Mouse (Mus musculus): ENCODE measurements around the gene Leng9. TPM values are rescaled to one million over a fixed set of nuclear protein-coding genes. Genes with fewer than 3 reads are reported as not detected.
A peak's percentile ranks its signal among the peaks of the same experiment; 100 is the strongest.

The Leng9 gene
- total RNA-seq (2014; rRNA removed; ENCODE audit: low replicate concordance) (0.27 and 3.1 TPM in 2 replicates), polyA plus RNA-seq (2015; fragmentation: Nextera tagmentation; extraction: Ambion mirVana) (3.6 and 3.8 TPM in 2 replicates)

DNA sequence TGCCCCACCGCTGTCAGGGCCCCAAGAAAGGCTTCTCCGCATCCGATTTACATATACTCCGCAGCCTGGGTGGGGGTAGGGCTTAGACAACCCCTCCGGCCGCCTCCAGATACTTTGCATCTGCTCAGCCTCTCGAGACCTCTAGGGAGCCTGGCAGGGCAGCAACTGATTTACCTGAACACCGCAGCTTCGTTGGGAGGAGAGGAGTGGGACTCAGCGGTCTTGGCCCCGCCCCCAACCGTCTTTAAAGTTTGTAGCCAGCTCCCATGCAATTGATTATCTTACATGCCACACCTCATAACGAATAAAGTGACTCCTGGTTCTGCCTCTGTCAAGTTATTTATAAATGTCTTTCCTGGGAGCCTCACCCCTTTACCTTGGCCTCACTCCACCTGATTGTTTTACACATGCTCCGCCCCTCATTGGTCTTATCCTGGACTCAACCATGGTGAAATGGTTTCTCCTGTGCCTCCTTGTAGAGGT is at the start of gene Leng9:
TSS of gene Leng9 (minus strand) at position 316 of the 483 bp plus-strand sequence.
- peak within 1 kb of the TSS; percentile 91 for H3K27ac ChIP-seq (ENCODE audit: low read depth)
- DNase-seq (ENCODE audit: low spot score) (peak; percentile 29), ATAC-seq (ENCODE audit: insufficient read depth, low read depth) (peak; percentile 14; the same call in 1 of the 2 replicates)
- 0 out of 2 replicates have a peak, but pooled peaks cover 7% of the 10 kb centered on the region for H3K27me3 ChIP-seq (ENCODE audit: control insufficient read depth, insufficient read depth, low read length)
- H3K9me3 ChIP-seq (replicated peaks; ENCODE audit: control insufficient read depth, low read length), result no peaks in the 10 kb centered on the region
- H3K9ac ChIP-seq (replicated peaks; ENCODE audit: low read depth, low read length), result peak within 1 kb of the TSS; percentile 72
- H3K36me3 ChIP-seq (replicated peaks; ENCODE audit: control insufficient read depth, insufficient read depth, low read length), result peaks cover 25% of the 10 kb centered on the region
- no peak for TF ChIP-seq EP300 (IDR thresholded peaks at IDR 0.05; ENCODE audit: low read depth)
- no peak for TF ChIP-seq CTCF (IDR thresholded peaks at IDR 0.05; ENCODE audit: low read depth)
- H3K4me1 ChIP-seq (ENCODE audit: control insufficient read depth, insufficient read depth), result peaks cover 21% of the 10 kb centered on the region
- 3% methylated on average over 14 of the region's 14 CpGs for WGBS
- peak within 1 kb of the TSS; percentile 64 for H3K4me3 ChIP-seq (ENCODE audit: low read depth, low read length)
- peak within 1 kb of the TSS; percentile 86 for H3K4me2 ChIP-seq (ENCODE audit: low read depth, low read length)

DNA sequence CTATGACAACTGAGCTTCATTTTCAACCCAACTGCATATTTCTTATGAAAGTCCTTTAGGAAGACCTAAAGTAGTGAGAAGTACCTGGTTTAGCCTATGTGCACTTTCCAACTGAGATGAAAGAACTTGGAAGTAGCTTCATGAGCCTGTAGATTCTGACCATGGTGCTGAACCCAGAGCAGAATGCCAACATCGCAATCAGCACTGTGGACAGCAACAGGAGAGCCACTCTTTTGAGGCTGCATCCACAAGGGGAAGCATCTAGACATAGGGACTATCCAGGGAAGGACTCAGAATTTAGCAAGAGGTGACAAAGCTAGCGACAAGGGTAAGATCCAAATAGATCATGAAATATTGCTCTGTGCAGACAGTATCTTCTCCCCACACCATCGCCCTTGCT is 28.3 kb upstream of the Leng9 start:
- Histone ChIP-seq H3K36me3 (replicated peaks; ENCODE audit: control insufficient read depth, insufficient read depth, low read length) (no peaks in the 10 kb centered on the region), H3K27ac (ENCODE audit: low read depth) (no peak overlapping the region), H3K4me3 (ENCODE audit: low read depth, low read length) (no peak overlapping the region), H3K4me1 (ENCODE audit: control insufficient read depth, insufficient read depth) (no peaks in the 10 kb centered on the region), H3K27me3 (ENCODE audit: control insufficient read depth, insufficient read depth, low read length) (no peaks in the 10 kb centered on the region), H3K4me2 (ENCODE audit: low read depth, low read length) (no peak overlapping the region), H3K9ac (replicated peaks; ENCODE audit: low read depth, low read length) (no peak overlapping the region), H3K9me3 (replicated peaks; ENCODE audit: control insufficient read depth, low read length) (no peaks in the 10 kb centered on the region)
- peak; percentile 24 for TF ChIP-seq CTCF (IDR thresholded peaks at IDR 0.05; ENCODE audit: low read depth)
- no peak for TF ChIP-seq EP300 (IDR thresholded peaks at IDR 0.05; ENCODE audit: low read depth)
- peak; percentile 53 for DNase-seq (ENCODE audit: low spot score)
- WGBS, result 27% methylated on average over 3 of the region's 3 CpGs
- no peak for ATAC-seq (ENCODE audit: insufficient read depth, low read depth)

DNA sequence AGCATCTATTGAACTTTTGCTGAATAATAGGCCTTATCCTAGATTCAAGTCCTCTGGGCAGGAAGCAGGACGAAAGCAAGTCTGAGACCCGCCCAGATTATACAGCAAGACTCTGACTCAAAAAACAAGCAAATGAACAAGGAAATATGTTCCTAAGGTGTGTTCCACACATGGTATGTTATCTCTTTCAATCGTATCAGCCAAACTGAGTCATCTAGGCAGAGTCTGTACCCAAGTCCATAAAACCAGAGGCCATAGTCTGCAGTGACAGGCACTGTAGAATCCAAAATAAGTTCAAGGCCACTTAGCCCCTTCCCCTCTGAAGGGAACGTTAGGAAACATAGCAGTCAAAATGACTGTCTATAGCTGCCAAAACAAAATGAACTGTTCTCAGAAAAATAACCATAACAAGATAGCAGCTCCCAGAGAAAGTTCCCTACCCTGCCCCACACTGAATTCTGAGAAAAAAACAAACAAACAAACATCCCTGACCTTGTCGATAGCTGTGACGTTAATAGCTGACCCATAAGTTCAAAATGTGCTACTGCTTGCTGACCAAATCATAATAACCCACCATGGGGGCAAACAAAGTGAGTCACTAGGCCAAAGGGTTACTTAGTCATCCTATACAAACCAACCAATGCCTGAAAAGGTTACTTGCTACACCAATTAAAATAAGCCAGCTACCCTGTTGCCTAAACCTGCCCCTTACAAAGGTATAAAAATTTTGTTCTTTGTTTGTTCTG is 20.2 kb upstream of the Leng9 start:
- H3K27me3 ChIP-seq (ENCODE audit: control insufficient read depth, insufficient read depth, low read length), result no peaks in the 10 kb centered on the region
- H3K9ac ChIP-seq (replicated peaks; ENCODE audit: low read depth, low read length), result no peak overlapping the region
- H3K27ac ChIP-seq (ENCODE audit: low read depth), result no peak overlapping the region
- H3K4me2 ChIP-seq (ENCODE audit: low read depth, low read length), result no peak overlapping the region
- ATAC-seq (ENCODE audit: insufficient read depth, low read depth) (no peak), DNase-seq (ENCODE audit: low spot score) (no peak)
- H3K36me3 ChIP-seq (replicated peaks; ENCODE audit: control insufficient read depth, insufficient read depth, low read length), result no peaks in the 10 kb centered on the region
- no peaks in the 10 kb centered on the region for H3K4me1 ChIP-seq (ENCODE audit: control insufficient read depth, insufficient read depth)
- no peak overlapping the region for H3K4me3 ChIP-seq (ENCODE audit: low read depth, low read length)
- TF ChIP-seq EP300 (IDR thresholded peaks at IDR 0.05; ENCODE audit: low read depth) (no peak), CTCF (IDR thresholded peaks at IDR 0.05; ENCODE audit: low read depth) (no peak)
- 68% methylated on average over 6 of the region's 6 CpGs for WGBS
- no peaks in the 10 kb centered on the region for H3K9me3 ChIP-seq (replicated peaks; ENCODE audit: control insufficient read depth, low read length)

DNA sequence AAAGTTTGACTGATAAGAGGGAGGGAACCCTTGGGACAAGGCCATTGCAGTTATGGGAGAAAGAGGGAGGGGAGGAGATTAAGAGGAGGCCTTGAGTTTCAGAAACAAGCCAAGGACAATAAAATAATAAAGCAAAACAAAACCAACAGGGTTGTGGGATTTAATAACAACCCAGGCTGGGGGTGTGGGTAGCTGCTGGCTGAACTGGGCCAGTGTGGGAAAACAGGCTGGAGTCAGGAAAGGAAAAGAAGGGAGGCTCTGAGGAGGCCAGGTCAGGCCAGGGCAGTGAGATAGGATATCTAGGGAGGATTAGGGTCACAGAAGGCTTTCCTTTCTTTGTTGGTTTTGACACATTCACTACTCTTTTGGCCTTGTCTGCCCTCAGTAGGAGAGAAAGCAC is 16.9 kb upstream of the Leng9 start:
- Histone ChIP-seq H3K9ac (replicated peaks; ENCODE audit: low read depth, low read length) (no peak overlapping the region), H3K36me3 (replicated peaks; ENCODE audit: control insufficient read depth, insufficient read depth, low read length) (no peaks in the 10 kb centered on the region), H3K9me3 (replicated peaks; ENCODE audit: control insufficient read depth, low read length) (no peaks in the 10 kb centered on the region), H3K4me2 (ENCODE audit: low read depth, low read length) (no peak overlapping the region), H3K4me1 (ENCODE audit: control insufficient read depth, insufficient read depth) (no peaks in the 10 kb centered on the region), H3K27me3 (ENCODE audit: control insufficient read depth, insufficient read depth, low read length) (no peaks in the 10 kb centered on the region), H3K27ac (ENCODE audit: low read depth) (no peak overlapping the region), H3K4me3 (ENCODE audit: low read depth, low read length) (no peak overlapping the region)
- DNase-seq (ENCODE audit: low spot score) (no peak), ATAC-seq (ENCODE audit: insufficient read depth, low read depth) (no peak)
- no peak for TF ChIP-seq EP300 (IDR thresholded peaks at IDR 0.05; ENCODE audit: low read depth)

DNA sequence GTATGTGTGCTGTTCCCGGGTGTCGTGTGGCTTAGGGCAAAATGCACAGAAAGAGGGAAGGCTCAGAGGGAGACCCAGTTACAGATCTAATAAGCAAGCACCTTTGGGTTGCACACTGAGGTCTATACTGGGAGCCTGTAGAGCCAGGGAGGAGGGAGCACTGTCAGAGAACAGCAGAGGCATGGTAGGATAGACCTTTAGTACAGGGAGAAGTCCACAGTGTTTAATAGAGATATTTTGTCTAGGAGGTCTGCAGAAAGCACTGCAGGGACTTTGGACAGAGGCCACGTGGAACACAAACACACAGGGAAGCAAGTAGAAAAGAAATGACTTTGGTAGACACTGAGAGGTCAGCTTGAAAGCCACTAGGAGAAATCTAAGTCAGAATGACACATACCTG is 15.1 kb upstream of the Leng9 start:
- H3K27ac ChIP-seq (ENCODE audit: low read depth), result peak overlapping the region; percentile 32; the same call in 1 of the 2 replicates
- no peaks in the 10 kb centered on the region for H3K36me3 ChIP-seq (replicated peaks; ENCODE audit: control insufficient read depth, insufficient read depth, low read length)
- 0 out of 2 replicates have a peak overlapping the region, but pooled peaks have one; percentile 56 for H3K4me3 ChIP-seq (ENCODE audit: low read depth, low read length)
- TF ChIP-seq EP300 (IDR thresholded peaks at IDR 0.05; ENCODE audit: low read depth) (no peak), CTCF (IDR thresholded peaks at IDR 0.05; ENCODE audit: low read depth) (no peak)
- H3K4me2 ChIP-seq (ENCODE audit: low read depth, low read length), result peak overlapping the region; percentile 76
- no peak for DNase-seq (ENCODE audit: low spot score)
- no peaks in the 10 kb centered on the region for H3K4me1 ChIP-seq (ENCODE audit: control insufficient read depth, insufficient read depth)
- 8% methylated on average over 3 of the region's 3 CpGs for WGBS
- no peak overlapping the region for H3K9ac ChIP-seq (replicated peaks; ENCODE audit: low read depth, low read length)
- H3K27me3 ChIP-seq (ENCODE audit: control insufficient read depth, insufficient read depth, low read length), result no peaks in the 10 kb centered on the region
- H3K9me3 ChIP-seq (replicated peaks; ENCODE audit: control insufficient read depth, low read length), result no peaks in the 10 kb centered on the region
- no peak for ATAC-seq (ENCODE audit: insufficient read depth, low read depth)
